Mouse (Mus musculus) intestine, embryonic 16.5 days (tissue): ENCODE results near the gene Kiss1. TPM values are rescaled to one million over a fixed set of nuclear protein-coding genes. Genes with fewer than 3 reads are reported as not detected.

Experiments
- ATAC-seq: fragments of 200-750 bp; cut with Nextera tagmentation; 2 replicates; pipeline ENCODE4 v1.8.0; 2017; ENCODE audit warnings: moderate TSS enrichment, moderate library complexity
- H3K27ac ChIP-seq: fragments of 300-500 bp; sonication (generic); 2 replicates; pipeline ENCODE4 v1.5.1; 2014; ENCODE audit warnings: mild to moderate bottlenecking, low read length
- H3K27me3 ChIP-seq: fragments of 300-500 bp; sonication (generic); replicated peaks from 2 replicates; pipeline ENCODE4 v1.6.1; 2014; ENCODE audit warnings: low read length, control low read depth, mixed read lengths; ENCODE audit not compliant: control insufficient read depth, insufficient read depth
- H3K36me3 ChIP-seq: fragments of 300-500 bp; sonication (generic); 2 replicates; pipeline ENCODE4 v1.6.1; 2014; ENCODE audit warnings: low read length, control low read depth; ENCODE audit not compliant: control insufficient read depth, insufficient read depth
- H3K4me1 ChIP-seq: fragments of 300-500 bp; sonication (generic); 2 replicates; pipeline ENCODE4 v1.6.1; 2014; ENCODE audit warnings: low read length, control low read depth, mixed read lengths; ENCODE audit not compliant: control insufficient read depth, insufficient read depth
- H3K4me2 ChIP-seq: fragments of 300-500 bp; sonication (generic); 2 replicates; pipeline ENCODE4 v1.6.1; 2014; ENCODE audit warnings: low read depth, low read length, control low read depth
- H3K4me3 ChIP-seq: fragments of 300-500 bp; sonication (generic); 2 replicates; pipeline ENCODE4 v1.5.1; 2014; ENCODE audit warnings: mild to moderate bottlenecking, low read length
- H3K9ac ChIP-seq: fragments of 300-500 bp; sonication (generic); 2 replicates; pipeline ENCODE4 v1.6.1; 2014; ENCODE audit warnings: low read depth, low read length
- H3K9me3 ChIP-seq: fragments of 300-500 bp; sonication (generic); 2 replicates; pipeline ENCODE4 v1.6.1; 2016; ENCODE audit warnings: low read length, control low read depth; ENCODE audit not compliant: control insufficient read depth
- WGBS: fragments of 180-500 bp; shearing (Covaris S2); extraction: QIAGEN DNeasy Blood & Tissue Kit; methylation state at CpG from one replicate; pipeline ENCODE4 v1.1.7; 2014; 5-methylcytosine and 5-hydroxymethylcytosine counted together
- polyA plus RNA-seq: library from polyadenylated mRNA; unstranded; fragments of >200 nt; fragmentation: Nextera tagmentation; extraction: Ambion mirVana; gene quantifications from 2 replicates; pipeline ENCODE4 v1.2.1, GENCODE M21; 2015

Kiss1 gene
- not detected in 2 replicates for polyA plus RNA-seq

DNA sequence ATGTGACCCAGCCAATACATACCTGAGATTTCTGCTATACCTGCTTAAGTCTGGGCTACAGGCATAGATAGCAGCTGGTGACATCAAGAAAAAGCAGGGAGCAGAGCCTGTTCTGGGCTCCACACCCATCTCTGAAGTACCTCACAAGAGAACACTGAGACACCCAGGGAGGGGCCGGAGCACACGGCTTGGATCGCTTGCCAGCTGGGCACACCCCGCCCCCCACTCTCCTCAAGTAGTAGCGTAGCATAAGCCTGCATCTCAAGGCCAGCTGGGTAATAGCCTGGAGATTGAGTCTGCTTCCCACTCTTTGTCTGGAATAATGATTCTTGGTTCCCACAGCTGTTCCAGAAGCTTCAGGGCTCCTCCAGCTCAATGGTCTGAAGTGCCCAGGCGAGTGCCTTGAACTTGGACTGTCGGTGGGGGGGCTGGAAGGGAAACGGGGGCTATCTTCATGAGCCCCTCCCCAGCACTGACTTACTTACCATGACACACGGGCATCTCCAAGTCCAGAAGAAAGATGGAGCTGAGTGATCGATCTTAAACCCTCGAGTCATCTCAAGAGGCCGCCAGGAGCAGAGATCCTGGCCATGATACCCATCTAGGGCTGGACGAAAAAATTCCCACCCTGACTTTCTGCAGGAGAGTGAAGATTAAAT lies at the start of gene Kiss1:
Gene Kiss1, plus strand, starts transcription at position 609 of the 659 bp plus-strand sequence.
- Histone ChIP-seq H3K27ac (no peak within 1 kb of the TSS), H3K27me3 (no peaks in the 10 kb centered on the region), H3K9me3 (no peaks in the 10 kb centered on the region), H3K4me1 (0 out of 2 replicates have a peak, but pooled peaks cover 2% of the 10 kb centered on the region), H3K4me3 (no peak within 1 kb of the TSS), H3K4me2 (no peak within 1 kb of the TSS), H3K36me3 (no peaks in the 10 kb centered on the region), H3K9ac (no peak within 1 kb of the TSS)
- no peak for ATAC-seq
- 76% methylated on average over 13 of the region's 13 CpGs for WGBS

DNA sequence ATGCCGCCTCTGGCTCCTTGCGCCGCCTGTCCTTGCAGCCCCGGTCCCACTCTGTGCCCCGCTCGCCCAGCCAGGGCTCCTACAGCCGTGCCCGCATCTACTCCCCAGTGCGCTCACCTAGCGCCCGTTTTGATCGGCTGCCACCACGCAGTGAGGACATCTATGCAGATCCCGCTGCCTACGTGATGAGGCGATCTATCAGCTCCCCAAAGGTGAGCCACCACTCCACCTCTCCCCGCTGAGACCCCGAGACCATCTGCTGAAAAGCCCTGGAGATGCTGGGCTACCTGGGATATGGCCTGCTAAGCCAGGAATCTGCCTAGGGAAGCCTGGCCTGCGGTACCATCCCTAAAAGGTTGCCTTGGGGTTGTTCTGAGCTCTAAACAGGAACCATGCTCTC lies 47.5 kb upstream of the Kiss1 start:
- H3K4me3 ChIP-seq: no peak overlapping the region
- no peaks in the 10 kb centered on the region for H3K27me3 ChIP-seq
- peaks cover 9% of the 10 kb centered on the region; the same call in 1 of the 2 replicates for H3K36me3 ChIP-seq
- ATAC-seq: no peak
- no peak overlapping the region for H3K4me2 ChIP-seq
- no peaks in the 10 kb centered on the region for H3K9me3 ChIP-seq
- WGBS: 92% methylated on average over 19 of the region's 19 CpGs
- H3K27ac ChIP-seq: no peak overlapping the region
- peaks cover 4% of the 10 kb centered on the region; the same call in 1 of the 2 replicates for H3K4me1 ChIP-seq
- H3K9ac ChIP-seq: no peak overlapping the region

DNA sequence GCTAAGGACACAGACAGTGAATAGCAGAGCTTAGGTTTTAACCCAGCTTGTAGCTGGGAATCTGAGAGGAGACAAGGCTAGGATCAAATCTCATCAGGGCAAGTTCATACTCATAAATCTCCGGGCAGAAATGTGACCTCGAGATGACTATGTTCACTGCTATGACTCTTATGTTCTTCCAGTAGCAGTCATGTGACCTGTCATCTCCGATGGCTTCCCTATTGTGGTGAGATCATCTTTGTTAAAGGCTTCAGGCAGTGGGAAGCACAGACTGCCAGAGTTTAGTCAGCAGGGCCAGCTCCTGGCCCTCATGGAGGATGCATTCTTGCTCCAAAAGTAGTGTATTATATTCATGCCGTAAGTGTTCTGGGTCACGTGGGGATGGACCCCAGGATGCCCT lies 44.7 kb upstream of the Kiss1 start:
- Histone ChIP-seq H3K9me3 (no peaks in the 10 kb centered on the region), H3K4me1 (peaks cover 4% of the 10 kb centered on the region; the same call in 1 of the 2 replicates), H3K4me3 (no peak overlapping the region), H3K36me3 (peaks cover 6% of the 10 kb centered on the region; the same call in 1 of the 2 replicates), H3K27me3 (no peaks in the 10 kb centered on the region), H3K27ac (no peak overlapping the region), H3K9ac (no peak overlapping the region), H3K4me2 (no peak overlapping the region)
- WGBS: 65% methylated on average over 5 of the region's 5 CpGs
- no peak for ATAC-seq

DNA sequence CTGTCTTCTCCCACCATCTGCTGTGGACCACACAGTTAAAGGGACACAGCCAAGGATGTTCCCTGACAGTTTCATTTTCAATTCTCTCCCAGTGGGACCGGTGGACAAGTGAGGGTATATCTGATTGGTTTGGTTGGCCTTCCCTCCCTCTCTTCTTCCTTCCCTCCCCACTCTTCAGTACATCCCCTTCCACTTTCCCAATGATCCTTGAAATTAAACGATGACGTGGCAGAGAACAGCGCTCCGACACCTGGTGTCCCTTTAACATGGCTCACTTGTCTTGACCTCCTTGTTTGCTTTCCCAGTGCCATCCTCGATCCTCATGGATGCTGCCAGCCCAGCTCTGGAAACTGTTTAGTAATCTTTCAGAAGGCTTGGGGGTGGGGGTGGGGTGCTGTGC lies 43.1 kb upstream of the Kiss1 start:
- 77% methylated on average over 6 of the region's 6 CpGs for WGBS
- no peak overlapping the region for H3K27ac ChIP-seq
- H3K9ac ChIP-seq: no peak overlapping the region
- H3K9me3 ChIP-seq: no peaks in the 10 kb centered on the region
- peaks cover 6% of the 10 kb centered on the region; the same call in 1 of the 2 replicates for H3K36me3 ChIP-seq
- H3K4me2 ChIP-seq: no peak overlapping the region
- H3K4me3 ChIP-seq: no peak overlapping the region
- no peaks in the 10 kb centered on the region for H3K27me3 ChIP-seq
- H3K4me1 ChIP-seq: peaks cover 4% of the 10 kb centered on the region; the same call in 1 of the 2 replicates
- no peak for ATAC-seq

DNA sequence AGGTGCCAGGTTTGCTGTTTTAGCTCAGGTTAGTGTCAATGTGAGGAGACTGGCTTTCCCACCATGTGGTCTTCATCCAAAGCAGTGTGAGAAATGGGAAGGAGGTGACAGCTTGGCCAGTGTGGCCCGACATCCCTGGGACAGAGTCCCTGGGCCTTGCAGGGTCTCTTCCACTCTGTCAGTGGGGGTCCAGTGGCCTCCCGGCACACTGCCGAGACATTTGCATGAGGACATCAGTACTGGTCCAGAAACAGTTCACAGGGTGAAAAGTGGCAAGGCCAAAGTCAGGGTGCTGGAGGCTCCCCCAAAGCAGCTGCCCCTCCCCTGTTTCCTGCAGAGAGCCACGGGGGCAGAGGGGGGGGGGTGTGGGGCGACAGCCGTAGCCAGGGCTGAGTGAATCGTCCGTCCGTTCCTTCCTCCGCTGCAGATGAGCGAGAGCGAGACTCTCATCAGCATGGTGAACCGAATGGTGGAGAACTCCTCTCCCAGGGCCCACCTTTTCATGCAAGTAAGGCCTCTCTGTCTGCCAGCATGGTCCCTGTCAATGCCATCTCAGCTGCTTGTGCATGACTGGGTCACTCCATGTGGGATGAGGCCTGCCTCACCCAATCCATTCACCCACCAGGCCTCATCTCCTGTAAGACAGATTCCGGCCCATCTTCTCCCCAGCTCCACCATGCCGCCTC lies 42.6 kb upstream of the Kiss1 start:
- Histone ChIP-seq H3K27me3 (no peaks in the 10 kb centered on the region), H3K4me2 (no peak overlapping the region), H3K4me3 (no peak overlapping the region), H3K4me1 (peaks cover 4% of the 10 kb centered on the region; the same call in 1 of the 2 replicates), H3K36me3 (peaks cover 5% of the 10 kb centered on the region), H3K27ac (no peak overlapping the region), H3K9ac (no peak overlapping the region), H3K9me3 (no peaks in the 10 kb centered on the region)
- no peak for ATAC-seq
- WGBS: 75% methylated on average over 14 of the region's 15 CpGs

DNA sequence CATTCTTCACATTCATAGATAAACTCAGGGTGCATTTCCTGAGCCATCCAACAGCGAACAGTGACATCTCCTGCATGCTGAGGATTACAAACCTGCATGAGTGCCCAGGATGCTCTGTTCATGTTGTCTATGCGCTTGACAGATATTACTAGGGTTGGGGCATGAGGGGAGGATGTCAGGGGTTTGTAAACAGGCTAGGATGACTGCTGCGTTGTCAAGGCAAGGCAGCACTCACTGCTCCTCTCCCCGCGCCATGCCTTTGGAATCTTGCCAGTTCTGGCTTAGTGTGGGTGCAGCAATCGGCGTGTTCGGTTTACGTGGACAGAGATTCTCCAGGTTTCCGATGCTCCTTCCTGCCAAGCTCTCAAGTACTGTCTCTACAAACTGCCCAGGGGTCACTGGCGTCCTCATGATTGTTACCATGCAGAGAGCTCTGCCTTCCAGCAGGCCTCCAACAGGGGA lies 42.0 kb upstream of the Kiss1 start:
- Histone ChIP-seq H3K4me3 (no peak overlapping the region), H3K4me1 (peaks cover 4% of the 10 kb centered on the region; the same call in 1 of the 2 replicates), H3K36me3 (peaks cover 2% of the 10 kb centered on the region; the same call in 1 of the 2 replicates), H3K4me2 (no peak overlapping the region), H3K9ac (no peak overlapping the region), H3K27ac (no peak overlapping the region), H3K27me3 (no peaks in the 10 kb centered on the region), H3K9me3 (no peaks in the 10 kb centered on the region)
- 61% methylated on average over 11 of the region's 11 CpGs for WGBS
- ATAC-seq: no peak

DNA sequence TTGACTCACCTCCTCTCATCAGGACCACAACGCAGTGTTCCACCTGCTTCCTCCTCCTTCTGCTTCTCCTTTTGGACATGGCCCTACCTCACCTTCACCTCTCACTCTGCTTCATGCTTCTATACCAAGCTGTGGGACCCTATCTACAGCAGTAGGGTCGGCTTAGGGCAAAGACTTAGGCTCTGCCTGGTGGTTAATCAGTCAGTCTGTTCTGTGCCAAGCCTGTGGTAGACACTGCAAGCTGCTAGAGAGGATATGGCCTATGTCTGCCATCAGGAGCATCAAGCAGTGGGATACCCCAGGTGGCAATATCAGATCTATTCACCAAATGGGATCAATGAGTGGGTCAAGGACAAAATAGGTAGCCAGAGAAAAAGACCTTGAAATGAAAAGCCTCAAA lies 41.1 kb upstream of the Kiss1 start:
- 93% methylated on average over 2 of the region's 2 CpGs for WGBS
- peaks cover 2% of the 10 kb centered on the region; the same call in 1 of the 2 replicates for H3K36me3 ChIP-seq
- H3K27ac ChIP-seq: no peak overlapping the region
- no peak overlapping the region for H3K9ac ChIP-seq
- no peak overlapping the region for H3K4me2 ChIP-seq
- H3K27me3 ChIP-seq: no peaks in the 10 kb centered on the region
- H3K4me3 ChIP-seq: no peak overlapping the region
- peaks cover 4% of the 10 kb centered on the region; the same call in 1 of the 2 replicates for H3K4me1 ChIP-seq
- no peak for ATAC-seq
- H3K9me3 ChIP-seq: no peaks in the 10 kb centered on the region

DNA sequence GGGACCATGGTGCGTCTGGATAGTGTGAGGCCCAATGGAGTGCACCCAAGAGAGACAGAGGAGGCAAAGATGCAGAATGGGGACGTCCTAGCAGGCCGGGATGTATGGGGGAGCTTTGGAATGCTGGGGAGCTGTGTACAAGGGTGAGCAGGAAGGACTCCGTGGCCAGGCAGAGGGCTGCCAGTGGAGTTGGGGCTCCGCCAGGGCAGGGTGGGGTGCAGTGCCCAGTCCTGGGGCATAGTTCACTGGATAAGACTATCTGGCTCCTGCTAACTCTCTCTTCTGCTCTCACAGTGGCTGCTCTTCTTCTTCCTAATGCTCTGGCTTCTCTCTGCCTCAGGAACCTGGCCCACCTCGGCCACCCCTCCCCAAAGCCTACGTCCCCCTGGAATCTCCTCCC lies 35.8 kb upstream of the Kiss1 start:
- Histone ChIP-seq H3K9me3 (no peaks in the 10 kb centered on the region), H3K9ac (no peak overlapping the region), H3K4me1 (no peaks in the 10 kb centered on the region), H3K36me3 (peaks cover 5% of the 10 kb centered on the region; the same call in 1 of the 2 replicates), H3K4me3 (no peak overlapping the region), H3K27me3 (no peaks in the 10 kb centered on the region), H3K4me2 (no peak overlapping the region), H3K27ac (no peak overlapping the region)
- 0 out of 2 replicates have a peak, but pooled peaks have one; percentile 53 for ATAC-seq
- 79% methylated on average over 7 of the region's 7 CpGs for WGBS

DNA sequence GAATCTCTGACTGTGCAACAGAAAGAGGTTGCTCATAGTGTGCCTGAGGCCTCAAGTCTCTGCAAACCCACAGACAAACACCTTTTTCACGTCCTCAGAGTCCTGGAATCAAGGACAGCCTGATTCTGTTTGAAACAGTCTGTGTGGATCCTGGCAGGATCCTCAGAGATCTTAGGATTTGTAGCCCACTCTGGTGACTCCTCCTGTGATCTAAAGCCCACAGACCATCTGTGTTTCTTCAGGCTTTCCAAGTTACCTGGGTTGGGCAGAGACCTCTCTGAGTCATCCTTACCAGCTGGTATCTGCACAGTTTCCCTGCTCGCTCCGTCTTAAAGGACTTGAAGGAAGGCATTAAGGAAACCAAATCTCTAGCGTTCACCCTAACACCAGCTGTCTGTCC lies 34.6 kb upstream of the Kiss1 start:
- Histone ChIP-seq H3K36me3 (peaks cover 5% of the 10 kb centered on the region; the same call in 1 of the 2 replicates), H3K4me3 (no peak overlapping the region), H3K4me1 (no peaks in the 10 kb centered on the region), H3K27ac (no peak overlapping the region), H3K9me3 (no peaks in the 10 kb centered on the region), H3K9ac (no peak overlapping the region), H3K4me2 (no peak overlapping the region), H3K27me3 (no peaks in the 10 kb centered on the region)
- ATAC-seq: no peak
- 78% methylated on average over 4 of the region's 4 CpGs for WGBS
